Mouse (Mus musculus) heart, embryonic 15.5 days (tissue): Measurements from ENCODE around the gene Nek7. TPM values are rescaled to one million over a fixed set of nuclear protein-coding genes. Genes with fewer than 3 reads are reported as not detected.

ENCODE experiments used
- ATAC-seq: fragments of 200-750 bp; cut with Nextera tagmentation; replicated peaks from 2 replicates; pipeline ENCODE4 v1.8.0; 2017; ENCODE audit warnings: low read depth, moderate TSS enrichment; ENCODE audit not compliant: insufficient number of reproducible peaks, insufficient read depth, low FRiP score
- H3K27ac ChIP-seq: fragments of 300-500 bp; sonication (generic); 2 replicates; pipeline ENCODE4 v1.5.1; 2015; ENCODE audit warnings: mild to moderate bottlenecking, inconsistent platforms
- H3K27me3 ChIP-seq: fragments of 300-500 bp; sonication (generic); 2 replicates; pipeline ENCODE4 v1.6.1; 2015; ENCODE audit warnings: inconsistent platforms
- H3K36me3 ChIP-seq: fragments of 300-500 bp; sonication (generic); 2 replicates; pipeline ENCODE4 v1.6.1; 2015; ENCODE audit warnings: mild to moderate bottlenecking, inconsistent platforms
- H3K4me1 ChIP-seq: fragments of 300-500 bp; sonication (generic); replicated peaks from 2 replicates; pipeline ENCODE4 v1.6.1; 2015; ENCODE audit warnings: inconsistent platforms
- H3K4me2 ChIP-seq: fragments of 300-500 bp; sonication (generic); 2 replicates; pipeline ENCODE4 v1.6.1; 2015; ENCODE audit warnings: inconsistent platforms, mild to moderate bottlenecking, moderate library complexity
- H3K4me3 ChIP-seq: fragments of 300-500 bp; sonication (generic); 2 replicates; pipeline ENCODE4 v1.5.1; 2015; ENCODE audit warnings: mild to moderate bottlenecking, inconsistent platforms
- H3K9ac ChIP-seq: fragments of 300-500 bp; sonication (generic); 2 replicates; pipeline ENCODE4 v1.6.1; 2015; ENCODE audit warnings: mild to moderate bottlenecking, inconsistent platforms
- H3K9me3 ChIP-seq: fragments of 300-500 bp; sonication (generic); replicated peaks from 2 replicates; pipeline ENCODE4 v1.6.1; 2016; ENCODE audit warnings: inconsistent platforms
- WGBS: fragments of 180-500 bp; shearing (Covaris S2); methylation state at CpG from one replicate; pipeline ENCODE4 v1.1.7; 2015; ENCODE audit warnings: mixed read lengths; 5-methylcytosine and 5-hydroxymethylcytosine counted together
- polyA plus RNA-seq: library from polyadenylated mRNA; unstranded; fragments of >200 nt; fragmentation: Nextera tagmentation; extraction: Ambion mirVana; gene quantifications from 2 replicates; pipeline ENCODE4 v1.2.1, GENCODE M21; 2015

Gene Nek7
- polyA plus RNA-seq = 44.4 and 45.7 TPM in 2 replicates

- WGBS = 2% methylated on average over 11 of the region's 11 CpGs
- H3K9me3 ChIP-seq = no peaks in the 10 kb centered on the region
- peak within 1 kb of the TSS; percentile 99 for H3K27ac ChIP-seq
- H3K4me1 ChIP-seq = peaks cover 14% of the 10 kb centered on the region
- H3K27me3 ChIP-seq = no peaks in the 10 kb centered on the region
- ATAC-seq = no peak
- H3K36me3 ChIP-seq = no peaks in the 10 kb centered on the region
- H3K4me2 ChIP-seq = peak within 1 kb of the TSS; percentile 84
- H3K9ac ChIP-seq = peak within 1 kb of the TSS; percentile 91
- peak within 1 kb of the TSS; percentile 78 for H3K4me3 ChIP-seq
Observed at GRCm38 (mm10) chr1:138619996-138620461, at the start of gene Nek7. Gene Nek7, minus strand, starts transcription at chr1:138620141.

- Histone ChIP-seq H3K27me3 (no peaks in the 10 kb centered on the region), H3K9me3 (no peaks in the 10 kb centered on the region), H3K36me3 (no peaks in the 10 kb centered on the region), H3K4me2 (no peak overlapping the region), H3K4me3 (no peak overlapping the region), H3K9ac (no peak overlapping the region), H3K27ac (no peak overlapping the region), H3K4me1 (no peaks in the 10 kb centered on the region)
- ATAC-seq = no peak
- WGBS = 75% methylated on average over 2 of the region's 2 CpGs
Observed at GRCm38 (mm10) chr1:138662342-138662741, 42.4 kb upstream of the Nek7 start.

GRCm38 (mm10) chr1:138654212-138654611 lies 34.3 kb upstream of the Nek7 start:
- Histone ChIP-seq H3K9ac (no peak overlapping the region), H3K4me2 (no peak overlapping the region), H3K9me3 (no peaks in the 10 kb centered on the region), H3K4me3 (no peak overlapping the region), H3K36me3 (no peaks in the 10 kb centered on the region), H3K27me3 (no peaks in the 10 kb centered on the region), H3K4me1 (no peaks in the 10 kb centered on the region), H3K27ac (no peak overlapping the region)
- ATAC-seq = no peak

- no peak overlapping the region for H3K27ac ChIP-seq
- no peaks in the 10 kb centered on the region for H3K36me3 ChIP-seq
- no peaks in the 10 kb centered on the region for H3K4me1 ChIP-seq
- WGBS = 52% methylated on average over 3 of the region's 3 CpGs
- H3K9me3 ChIP-seq = no peaks in the 10 kb centered on the region
- no peak overlapping the region for H3K4me2 ChIP-seq
- no peak overlapping the region for H3K9ac ChIP-seq
- ATAC-seq = no peak
- no peaks in the 10 kb centered on the region for H3K27me3 ChIP-seq
- H3K4me3 ChIP-seq = no peak overlapping the region
Observed at GRCm38 (mm10) chr1:138644991-138645390, 25.1 kb upstream of the Nek7 start.

- Histone ChIP-seq H3K4me2 (no peak overlapping the region), H3K9ac (no peak overlapping the region), H3K27ac (no peak overlapping the region), H3K4me1 (no peaks in the 10 kb centered on the region), H3K4me3 (no peak overlapping the region), H3K9me3 (no peaks in the 10 kb centered on the region), H3K36me3 (no peaks in the 10 kb centered on the region), H3K27me3 (no peaks in the 10 kb centered on the region)
- ATAC-seq = no peak
- 78% methylated on average over 3 of the region's 3 CpGs for WGBS
Observed at GRCm38 (mm10) chr1:138643306-138643830, 23.4 kb upstream of the Nek7 start.

GRCm38 (mm10) chr1:138640934-138641461 lies 21.1 kb upstream of the Nek7 start:
- no peak for ATAC-seq
- Histone ChIP-seq H3K4me1 (no peaks in the 10 kb centered on the region), H3K27me3 (no peaks in the 10 kb centered on the region), H3K4me3 (no peak overlapping the region), H3K9me3 (no peaks in the 10 kb centered on the region), H3K27ac (no peak overlapping the region), H3K4me2 (no peak overlapping the region), H3K9ac (no peak overlapping the region), H3K36me3 (no peaks in the 10 kb centered on the region)
- WGBS = 63% methylated on average over 4 of the region's 4 CpGs

GRCm38 (mm10) chr1:138637850-138638249 lies 17.9 kb upstream of the Nek7 start:
- no peak overlapping the region for H3K4me2 ChIP-seq
- no peaks in the 10 kb centered on the region for H3K27me3 ChIP-seq
- H3K9me3 ChIP-seq = no peaks in the 10 kb centered on the region
- H3K4me3 ChIP-seq = no peak overlapping the region
- H3K4me1 ChIP-seq = no peaks in the 10 kb centered on the region
- H3K27ac ChIP-seq = no peak overlapping the region
- no peak overlapping the region for H3K9ac ChIP-seq
- no peak for ATAC-seq
- H3K36me3 ChIP-seq = no peaks in the 10 kb centered on the region

- WGBS = 91% methylated on average over 1 of the region's 1 CpGs
- Histone ChIP-seq H3K9me3 (no peaks in the 10 kb centered on the region), H3K4me2 (no peak overlapping the region)
Observed at GRCm38 (mm10) chr1:138634561-138634960, 14.6 kb upstream of the Nek7 start.

GRCm38 (mm10) chr1:138628919-138629318 lies 9.0 kb upstream of the Nek7 start:
- Histone ChIP-seq H3K4me3 (no peak overlapping the region), H3K27ac (no peak overlapping the region), H3K4me2 (no peak overlapping the region), H3K9ac (no peak overlapping the region), H3K27me3 (no peaks in the 10 kb centered on the region), H3K4me1 (no peaks in the 10 kb centered on the region), H3K9me3 (no peaks in the 10 kb centered on the region), H3K36me3 (no peaks in the 10 kb centered on the region)
- ATAC-seq = no peak
- WGBS = 65% methylated on average over 4 of the region's 4 CpGs

More at GRCm38 (mm10) chr1:138634561-138634960, 14.6 kb upstream of the Nek7 start:
- H3K27me3 ChIP-seq = no peaks in the 10 kb centered on the region
- H3K4me3 ChIP-seq = no peak overlapping the region
- H3K9ac ChIP-seq = no peak overlapping the region
- H3K27ac ChIP-seq = no peak overlapping the region
- no peaks in the 10 kb centered on the region for H3K36me3 ChIP-seq
- no peaks in the 10 kb centered on the region for H3K4me1 ChIP-seq
- no peak for ATAC-seq

- Histone ChIP-seq H3K9ac (no peak overlapping the region), H3K4me2 (no peak overlapping the region), H3K27me3 (no peaks in the 10 kb centered on the region), H3K36me3 (no peaks in the 10 kb centered on the region), H3K9me3 (no peaks in the 10 kb centered on the region), H3K4me3 (no peak overlapping the region), H3K27ac (no peak overlapping the region), H3K4me1 (no peaks in the 10 kb centered on the region)
- no peak for ATAC-seq
- WGBS = 62% methylated on average over 3 of the region's 3 CpGs
Observed at GRCm38 (mm10) chr1:138628486-138628885, 8.5 kb upstream of the Nek7 start.

GRCm38 (mm10) chr1:138627804-138628203 lies 7.9 kb upstream of the Nek7 start:
- no peaks in the 10 kb centered on the region for H3K36me3 ChIP-seq
- ATAC-seq = no peak
- 73% methylated on average over 3 of the region's 3 CpGs for WGBS
- H3K9ac ChIP-seq = no peak overlapping the region
- H3K4me1 ChIP-seq = no peaks in the 10 kb centered on the region
- no peaks in the 10 kb centered on the region for H3K9me3 ChIP-seq
- no peak overlapping the region for H3K4me2 ChIP-seq
- no peak overlapping the region for H3K27ac ChIP-seq
- no peak overlapping the region for H3K4me3 ChIP-seq
- no peaks in the 10 kb centered on the region for H3K27me3 ChIP-seq

GRCm38 (mm10) chr1:138626288-138626687 lies 6.3 kb upstream of the Nek7 start:
- Histone ChIP-seq H3K36me3 (no peaks in the 10 kb centered on the region), H3K9ac (no peak overlapping the region), H3K4me1 (no peaks in the 10 kb centered on the region; the same call in 1 of the 2 replicates), H3K27ac (no peak overlapping the region), H3K4me3 (no peak overlapping the region), H3K27me3 (no peaks in the 10 kb centered on the region), H3K4me2 (no peak overlapping the region), H3K9me3 (no peaks in the 10 kb centered on the region)
- no peak for ATAC-seq
- 85% methylated on average over 3 of the region's 3 CpGs for WGBS
